Mouse (Mus musculus): Measurements from ENCODE around the gene Cadm1. TPM values are rescaled to one million over a fixed set of nuclear protein-coding genes. Genes with fewer than 3 reads are reported as not detected.

The Cadm1 gene
- polyA plus RNA-seq, 1 experiment: 92.2 TPM

DNA sequence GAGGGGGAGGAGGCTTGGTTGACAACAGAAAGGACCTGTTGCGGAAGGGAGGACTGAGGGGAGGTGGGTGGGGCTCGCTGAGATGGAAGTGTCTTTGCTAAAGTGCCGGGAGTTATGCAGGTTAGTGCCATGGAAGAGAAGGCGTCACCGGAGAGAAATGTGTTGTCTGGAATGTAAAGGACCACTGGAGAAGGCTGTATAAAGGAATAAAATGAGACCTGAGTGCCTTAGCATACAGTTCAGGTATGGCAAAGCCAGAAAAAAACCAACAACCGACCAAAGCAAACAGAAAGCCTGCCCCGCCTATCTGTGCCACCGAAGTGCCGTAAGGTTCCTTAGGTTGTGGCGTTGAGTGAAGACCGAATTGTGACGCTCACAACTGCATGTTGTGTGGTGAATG is 18.4 kb downstream of the Cadm1 start:
- TF ChIP-seq CTCF (IDR thresholded peaks at IDR 0.05; ENCODE audit: control insufficient read depth, insufficient read depth, insufficient replicate concordance, low read depth, low read length) (no peak), POLR2A (IDR thresholded peaks at IDR 0.05; ENCODE audit: control insufficient read depth, low read depth, low read length) (no peak)
- Histone ChIP-seq H3K27ac (ENCODE audit: control insufficient read depth, insufficient read depth, low read depth, low read length) (no peak overlapping the region), H3K4me3 (ENCODE audit: control insufficient read depth, low read depth, low read length) (no peak overlapping the region), H3K27me3 (ENCODE audit: control insufficient read depth, insufficient read depth, low read length) (no peaks in the 10 kb centered on the region), H3K36me3 (ENCODE audit: control insufficient read depth, insufficient read depth, low read length) (no peaks in the 10 kb centered on the region), H3K4me1 (ENCODE audit: control insufficient read depth, insufficient read depth, low read length) (no peaks in the 10 kb centered on the region)

DNA sequence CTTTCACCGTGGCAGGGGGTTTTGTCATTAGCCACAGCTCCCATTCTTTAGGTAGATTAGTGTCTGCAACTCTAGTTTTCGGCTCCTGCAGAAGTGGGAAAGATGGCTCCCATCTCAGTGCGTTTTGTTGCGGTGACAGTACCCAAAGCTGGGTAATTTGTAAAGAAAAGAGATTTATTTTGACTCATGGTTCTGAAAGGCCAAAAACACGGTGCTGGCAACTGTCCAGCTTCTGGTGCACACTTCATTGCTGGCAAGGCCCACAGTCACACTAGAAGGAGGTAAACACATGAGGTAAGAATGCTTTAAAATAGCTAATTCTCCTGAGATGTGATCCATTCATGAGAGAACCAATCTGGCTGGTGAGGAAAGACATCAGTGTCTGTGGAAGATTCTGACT is 18.9 kb downstream of the Cadm1 start:
- TF ChIP-seq POLR2A (IDR thresholded peaks at IDR 0.05; ENCODE audit: control insufficient read depth, low read depth, low read length): no peak
- TF ChIP-seq CTCF (IDR thresholded peaks at IDR 0.05; ENCODE audit: control insufficient read depth, insufficient read depth, insufficient replicate concordance, low read depth, low read length): no peak
- Histone ChIP-seq H3K4me3 (ENCODE audit: control insufficient read depth, low read depth, low read length) (no peak overlapping the region), H3K4me1 (ENCODE audit: control insufficient read depth, insufficient read depth, low read length) (no peaks in the 10 kb centered on the region), H3K36me3 (ENCODE audit: control insufficient read depth, insufficient read depth, low read length) (no peaks in the 10 kb centered on the region), H3K27ac (ENCODE audit: control insufficient read depth, insufficient read depth, low read depth, low read length) (no peak overlapping the region), H3K27me3 (ENCODE audit: control insufficient read depth, insufficient read depth, low read length) (no peaks in the 10 kb centered on the region)

DNA sequence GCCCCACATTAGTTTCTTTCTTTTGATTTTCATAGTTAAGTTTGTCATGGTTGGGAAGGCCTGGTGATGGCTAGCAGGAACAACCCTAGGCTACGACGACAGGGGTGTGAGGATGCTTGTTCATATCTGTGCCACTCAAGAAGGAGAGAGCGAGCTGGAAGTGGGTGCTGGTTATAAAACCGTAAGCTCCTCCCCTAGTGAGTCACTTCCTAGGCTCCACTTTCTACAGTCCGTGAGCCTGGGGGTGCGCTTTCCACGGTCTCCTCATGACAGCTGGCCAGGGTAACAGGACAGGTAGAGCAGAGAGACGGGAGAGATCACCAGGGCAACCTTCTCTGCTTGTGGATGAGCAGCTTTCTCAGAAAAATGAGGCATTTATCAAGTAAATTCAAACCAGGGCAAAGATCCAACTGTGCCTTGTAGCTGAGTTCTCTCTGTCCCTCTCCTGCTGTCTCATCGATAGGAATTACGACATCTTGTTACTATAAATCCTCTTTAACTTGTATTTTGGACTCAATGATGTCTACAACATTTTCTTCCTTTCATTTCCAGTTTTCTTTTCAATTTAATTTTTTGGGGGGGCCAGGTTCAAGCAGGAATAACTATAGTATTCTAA is 23.1 kb downstream of the Cadm1 start:
- Histone ChIP-seq H3K27me3 (ENCODE audit: control insufficient read depth, insufficient read depth, low read length) (no peaks in the 10 kb centered on the region), H3K27ac (ENCODE audit: control insufficient read depth, insufficient read depth, low read depth, low read length) (no peak overlapping the region), H3K36me3 (ENCODE audit: control insufficient read depth, insufficient read depth, low read length) (no peaks in the 10 kb centered on the region), H3K4me1 (ENCODE audit: control insufficient read depth, insufficient read depth, low read length) (no peaks in the 10 kb centered on the region), H3K4me3 (ENCODE audit: control insufficient read depth, low read depth, low read length) (no peak overlapping the region)
- TF ChIP-seq CTCF (IDR thresholded peaks at IDR 0.05; ENCODE audit: control insufficient read depth, insufficient read depth, insufficient replicate concordance, low read depth, low read length) (no peak), POLR2A (IDR thresholded peaks at IDR 0.05; ENCODE audit: control insufficient read depth, low read depth, low read length) (no peak)

DNA sequence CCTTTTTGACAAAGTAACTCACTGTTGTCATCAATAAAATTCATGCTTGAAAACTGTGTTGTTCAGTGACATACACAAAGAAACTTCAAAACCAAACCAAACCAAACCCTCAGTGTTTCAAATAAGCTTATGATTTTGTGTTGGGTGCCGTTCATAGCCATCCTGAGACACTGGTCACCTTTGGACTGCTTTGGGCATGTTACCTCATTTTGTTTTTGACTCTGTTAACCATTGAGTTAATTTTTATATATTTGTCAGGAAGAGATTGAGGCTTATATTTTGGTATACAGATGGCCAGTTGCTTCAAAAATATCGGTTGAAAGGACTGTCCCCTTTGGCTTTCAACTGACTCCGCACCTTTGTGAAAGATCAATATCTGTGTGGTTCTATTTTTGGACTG is 30.8 kb downstream of the Cadm1 start:
- Histone ChIP-seq H3K27me3 (ENCODE audit: control insufficient read depth, insufficient read depth, low read length) (no peaks in the 10 kb centered on the region), H3K36me3 (ENCODE audit: control insufficient read depth, insufficient read depth, low read length) (no peaks in the 10 kb centered on the region), H3K27ac (ENCODE audit: control insufficient read depth, insufficient read depth, low read depth, low read length) (no peak overlapping the region), H3K4me3 (ENCODE audit: control insufficient read depth, low read depth, low read length) (no peak overlapping the region), H3K4me1 (ENCODE audit: control insufficient read depth, insufficient read depth, low read length) (no peaks in the 10 kb centered on the region; the same call in 1 of the 2 replicates)
- TF ChIP-seq POLR2A (IDR thresholded peaks at IDR 0.05; ENCODE audit: control insufficient read depth, low read depth, low read length): no peak
- no peak for TF ChIP-seq CTCF (IDR thresholded peaks at IDR 0.05; ENCODE audit: control insufficient read depth, insufficient read depth, insufficient replicate concordance, low read depth, low read length)

DNA sequence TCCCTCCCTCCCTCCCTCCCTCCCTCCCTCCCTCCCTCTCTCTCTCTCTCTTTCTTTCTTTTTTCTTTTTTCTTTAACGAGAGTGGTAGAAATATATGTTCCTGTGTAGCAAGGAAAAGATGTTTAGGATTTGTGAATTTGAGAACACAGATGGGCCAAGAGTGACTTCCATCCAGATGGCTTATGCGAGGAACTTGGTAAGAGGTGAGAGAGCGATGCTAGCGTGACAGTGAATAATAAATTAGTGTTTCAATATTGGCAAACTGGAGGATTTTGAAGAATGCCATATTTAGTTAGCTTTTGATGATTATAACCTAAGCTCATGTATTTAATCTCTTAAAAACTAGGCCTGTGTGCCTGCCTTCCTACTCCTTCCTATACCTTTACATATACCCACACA is 31.6 kb downstream of the Cadm1 start:
- Histone ChIP-seq H3K27ac (ENCODE audit: control insufficient read depth, insufficient read depth, low read depth, low read length) (no peak overlapping the region), H3K4me3 (ENCODE audit: control insufficient read depth, low read depth, low read length) (no peak overlapping the region), H3K36me3 (ENCODE audit: control insufficient read depth, insufficient read depth, low read length) (no peaks in the 10 kb centered on the region), H3K27me3 (ENCODE audit: control insufficient read depth, insufficient read depth, low read length) (no peaks in the 10 kb centered on the region), H3K4me1 (ENCODE audit: control insufficient read depth, insufficient read depth, low read length) (no peaks in the 10 kb centered on the region; the same call in 1 of the 2 replicates)
- TF ChIP-seq CTCF (IDR thresholded peaks at IDR 0.05; ENCODE audit: control insufficient read depth, insufficient read depth, insufficient replicate concordance, low read depth, low read length) (no peak), POLR2A (IDR thresholded peaks at IDR 0.05; ENCODE audit: control insufficient read depth, low read depth, low read length) (no peak)

DNA sequence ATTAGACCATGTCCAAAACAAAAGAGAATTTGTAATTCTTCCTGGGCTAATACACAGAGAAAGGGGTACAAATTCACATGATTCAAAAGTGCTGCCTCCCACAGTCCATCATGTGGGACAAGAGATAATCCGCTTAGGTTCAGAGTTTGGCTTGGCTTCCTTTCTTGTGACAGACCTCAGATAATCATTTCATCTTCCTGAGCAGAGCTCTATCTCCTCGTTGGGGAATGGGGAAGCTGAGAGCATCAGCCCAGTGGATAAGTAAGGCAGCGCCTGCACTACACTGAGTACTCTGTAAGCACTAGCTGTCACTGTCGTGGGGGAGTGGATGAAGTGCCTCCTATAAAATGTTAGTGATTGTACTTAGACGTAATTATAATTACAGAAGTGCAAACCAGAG is 35.1 kb downstream of the Cadm1 start:
- no peaks in the 10 kb centered on the region for H3K36me3 ChIP-seq (ENCODE audit: control insufficient read depth, insufficient read depth, low read length)
- H3K4me3 ChIP-seq (ENCODE audit: control insufficient read depth, low read depth, low read length): no peak overlapping the region
- no peak overlapping the region for H3K27ac ChIP-seq (ENCODE audit: control insufficient read depth, insufficient read depth, low read depth, low read length)
- no peaks in the 10 kb centered on the region; the same call in 1 of the 2 replicates for H3K4me1 ChIP-seq (ENCODE audit: control insufficient read depth, insufficient read depth, low read length)
- no peaks in the 10 kb centered on the region for H3K27me3 ChIP-seq (ENCODE audit: control insufficient read depth, insufficient read depth, low read length)
- TF ChIP-seq CTCF (IDR thresholded peaks at IDR 0.05; ENCODE audit: control insufficient read depth, insufficient read depth, insufficient replicate concordance, low read depth, low read length): no peak
- no peak for TF ChIP-seq POLR2A (IDR thresholded peaks at IDR 0.05; ENCODE audit: control insufficient read depth, low read depth, low read length)

DNA sequence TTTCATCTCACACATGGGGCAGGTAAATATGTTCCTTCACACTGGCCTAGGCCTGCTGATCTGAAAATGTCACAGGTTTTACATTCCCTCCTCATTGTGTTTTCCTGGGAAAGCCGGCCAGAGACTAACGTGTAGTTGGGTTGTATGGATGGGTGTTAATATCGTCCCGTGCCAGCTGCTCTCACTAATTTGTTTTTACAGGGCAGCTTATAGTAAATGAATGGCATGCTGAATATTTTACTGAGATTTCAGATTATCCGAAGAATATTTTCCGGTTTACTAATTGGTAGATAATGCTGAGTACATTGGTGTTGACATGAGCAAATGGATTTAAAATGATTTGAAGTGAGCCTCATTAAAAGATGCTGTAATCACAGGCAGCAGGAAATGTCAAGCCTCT is 37.9 kb downstream of the Cadm1 start:
- H3K27ac ChIP-seq (ENCODE audit: control insufficient read depth, insufficient read depth, low read depth, low read length): no peak overlapping the region
- H3K36me3 ChIP-seq (ENCODE audit: control insufficient read depth, insufficient read depth, low read length): no peaks in the 10 kb centered on the region
- no peaks in the 10 kb centered on the region for H3K27me3 ChIP-seq (ENCODE audit: control insufficient read depth, insufficient read depth, low read length)
- no peaks in the 10 kb centered on the region; the same call in 1 of the 2 replicates for H3K4me1 ChIP-seq (ENCODE audit: control insufficient read depth, insufficient read depth, low read length)
- TF ChIP-seq CTCF (IDR thresholded peaks at IDR 0.05; ENCODE audit: control insufficient read depth, insufficient read depth, insufficient replicate concordance, low read depth, low read length) (no peak), POLR2A (IDR thresholded peaks at IDR 0.05; ENCODE audit: control insufficient read depth, low read depth, low read length) (no peak)
- H3K4me3 ChIP-seq (ENCODE audit: control insufficient read depth, low read depth, low read length): no peak overlapping the region

Data from testis, adult 2 months (tissue).